Mouse (Mus musculus) lung, embryonic 16.5 days (tissue): ENCODE measurements around the gene Ppp2ca. TPM values are rescaled to one million over a fixed set of nuclear protein-coding genes. Genes with fewer than 3 reads are reported as not detected.
"Not testable (repeated sequence)": the region's sequence is repeated elsewhere in the genome, so short reads cannot be mapped to it uniquely, and the experiment has no call there.

ENCODE experiments used
- ATAC-seq: fragments of 200-750 bp; cut with Nextera tagmentation; 2 replicates; pipeline ENCODE4 v1.8.0; 2017; ENCODE audit warnings: low read depth, mild to moderate bottlenecking, moderate library complexity
- H3K27ac ChIP-seq: fragments of 300-500 bp; sonication (generic); 2 replicates; pipeline ENCODE4 v1.5.1; 2014; ENCODE audit warnings: mild to moderate bottlenecking, control low read depth, low read length
- H3K27me3 ChIP-seq: fragments of 300-500 bp; sonication (generic); 2 replicates; pipeline ENCODE4 v1.6.1; 2014; ENCODE audit warnings: low read depth, low read length, mixed read lengths; ENCODE audit not compliant: control insufficient read depth, insufficient read depth
- H3K36me3 ChIP-seq: fragments of 300-500 bp; sonication (generic); 2 replicates; pipeline ENCODE4 v1.6.1; 2014; ENCODE audit warnings: low read length; ENCODE audit not compliant: control insufficient read depth, insufficient read depth
- H3K4me1 ChIP-seq: fragments of 300-500 bp; sonication (generic); replicated peaks from 2 replicates; pipeline ENCODE4 v1.6.1; 2014; ENCODE audit warnings: low read length, mixed read lengths; ENCODE audit not compliant: control insufficient read depth, insufficient read depth
- H3K4me2 ChIP-seq: fragments of 300-500 bp; sonication (generic); 2 replicates; pipeline ENCODE4 v1.6.1; 2014; ENCODE audit warnings: low read depth, low read length, control low read depth
- H3K4me3 ChIP-seq: fragments of 300-500 bp; sonication (generic); 2 replicates; pipeline ENCODE4 v1.5.1; 2014; ENCODE audit warnings: mild to moderate bottlenecking, low read length, control low read depth
- H3K9ac ChIP-seq: fragments of 300-500 bp; sonication (generic); 2 replicates; pipeline ENCODE4 v1.6.1; 2014; ENCODE audit warnings: low read length, control low read depth
- H3K9me3 ChIP-seq: fragments of 300-500 bp; sonication (generic); 2 replicates; pipeline ENCODE4 v1.6.1; 2016; ENCODE audit warnings: low read length; ENCODE audit not compliant: control insufficient read depth
- WGBS: fragments of 180-500 bp; shearing (Covaris S2); extraction: QIAGEN DNeasy Blood & Tissue Kit; methylation state at CpG from one replicate; pipeline ENCODE4 v1.1.7; 2014; 5-methylcytosine and 5-hydroxymethylcytosine counted together
- microRNA-seq: library from miRNA; unstranded; fragments of <30 nt; microRNA quantifications from one replicate; pipeline ENCODE4, GENCODE M21; 2016
- polyA plus RNA-seq: library from polyadenylated mRNA; unstranded; fragments of >200 nt; fragmentation: Nextera tagmentation; extraction: Ambion mirVana; gene quantifications from 2 replicates; pipeline ENCODE4 v1.2.1, GENCODE M21; 2015

The Ppp2ca gene
- polyA plus RNA-seq, 1 experiment from 2014 or later, result 62.7 TPM

- 0 out of 2 replicates have a peak, but pooled peaks have one; percentile 24 for ATAC-seq
- Histone ChIP-seq H3K27ac (no peak overlapping the region), H3K9me3 (no peaks in the 10 kb centered on the region), H3K9ac (no peak overlapping the region), H3K4me1 (no peaks in the 10 kb centered on the region), H3K4me3 (no peak overlapping the region), H3K4me2 (no peak overlapping the region), H3K27me3 (peaks cover 2% of the 10 kb centered on the region; the same call in 1 of the 2 replicates), H3K36me3 (no peaks in the 10 kb centered on the region)
- WGBS, result 33% methylated on average over 10 of the region's 10 CpGs
Measured at GRCm38 (mm10) chr11:52163926-52164325, 65.4 kb downstream of the Ppp2ca start.

GRCm38 (mm10) chr11:52167126-52167525 is 68.6 kb downstream of the Ppp2ca start:
- Histone ChIP-seq H3K4me3 (peak overlapping the region; percentile 58), H3K4me2 (peak overlapping the region; percentile 79), H3K27me3 (peaks cover 2% of the 10 kb centered on the region; the same call in 1 of the 2 replicates), H3K36me3 (no peaks in the 10 kb centered on the region), H3K4me1 (no peaks in the 10 kb centered on the region), H3K9me3 (no peaks in the 10 kb centered on the region), H3K27ac (no peak overlapping the region), H3K9ac (no peak overlapping the region)
- whole genome bisulfite sequencing, result under 1% methylated on average over 21 of the region's 21 CpGs
- no peak for ATAC-seq

DNA sequence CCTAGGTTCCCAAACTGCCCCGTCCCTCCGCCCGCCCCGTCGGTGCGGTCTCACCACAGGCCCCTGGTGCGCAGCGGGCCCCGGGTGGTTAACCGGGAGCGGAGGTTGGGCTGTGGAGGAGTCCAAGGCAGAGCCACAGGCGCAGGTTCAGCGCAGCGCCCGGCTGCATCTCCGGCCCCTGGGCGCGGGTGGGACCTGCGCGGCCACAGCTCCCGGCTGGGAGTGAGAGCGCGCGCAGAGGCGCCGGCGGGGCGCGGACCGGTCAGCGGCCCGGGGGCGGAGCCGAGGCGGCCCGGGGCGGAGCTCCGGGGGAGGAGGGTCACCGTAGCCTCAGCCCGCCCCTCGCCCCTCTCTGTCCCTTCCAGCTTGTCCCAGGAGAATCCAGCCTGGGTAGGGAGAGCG is 69.4 kb downstream of the Ppp2ca start:
- peak overlapping the region; percentile 79 for H3K4me2 ChIP-seq
- ATAC-seq, result peak; percentile 96
- H3K27ac ChIP-seq, H3K4me1 ChIP-seq, H3K36me3 ChIP-seq, H3K27me3 ChIP-seq, H3K9me3 ChIP-seq: not testable (repeated sequence)
- H3K9ac ChIP-seq, result peak overlapping the region; percentile 61
- H3K4me3 ChIP-seq, result peak overlapping the region; percentile 58
- WGBS, result under 1% methylated on average over 20 of the region's 42 CpGs

GRCm38 (mm10) chr11:52168461-52168860 is 70.0 kb downstream of the Ppp2ca start:
- 5% methylated on average over 12 of the region's 12 CpGs for WGBS

More at GRCm38 (mm10) chr11:52168461-52168860, 70.0 kb downstream of the Ppp2ca start:
- H3K4me3 ChIP-seq, result peak overlapping the region; percentile 58
- H3K27ac ChIP-seq, result no peak overlapping the region
- no peaks in the 10 kb centered on the region for H3K9me3 ChIP-seq
- peak overlapping the region; percentile 79 for H3K4me2 ChIP-seq
- peak overlapping the region; percentile 47 for H3K9ac ChIP-seq
- ATAC-seq, result peak; percentile 49
- peaks cover 2% of the 10 kb centered on the region; the same call in 1 of the 2 replicates for H3K27me3 ChIP-seq
- no peaks in the 10 kb centered on the region for H3K36me3 ChIP-seq
- no peaks in the 10 kb centered on the region for H3K4me1 ChIP-seq

Small RNA genes within 50 kb of the gene (microRNA-seq; reads per million reads assigned to microRNA genes)
- gene Gm24157 (not detected), gene Mir3061 (13.8 reads per million, percentile 29 among the genes with 10 or more reads in this experiment)

Other genes starting within 250 kb of the Ppp2ca start
- gene Jade2, start 241.0 kb upstream of the Ppp2ca start, polyA plus RNA-seq, result 2.8 and 2.9 TPM in 2 replicates
- gene Cdkn2aipnl, start 131.0 kb upstream of the Ppp2ca start, polyA plus RNA-seq, result 106 TPM in 2 replicates
- 231 and 248 TPM in 2 replicates for gene Ube2b, start 97.9 kb upstream of the Ppp2ca start, polyA plus RNA-seq
- 7.8 and 9.4 TPM in 2 replicates for gene Cdkl3, start 94.5 kb upstream of the Ppp2ca start, polyA plus RNA-seq
- gene Olfr1373, start 46.8 kb downstream of the Ppp2ca start, polyA plus RNA-seq, result not detected in 2 replicates
- not detected in 2 replicates for gene Olfr1371, start 115.3 kb downstream of the Ppp2ca start, polyA plus RNA-seq
- 812 and 833 TPM in 2 replicates for gene Skp1a, start 133.3 kb downstream of the Ppp2ca start, polyA plus RNA-seq
- 16.4 and 19.9 TPM in 2 replicates for gene Tcf7, start 184.3 kb downstream of the Ppp2ca start, polyA plus RNA-seq